Mouse (Mus musculus): ENCODE measurements around the gene Abcb8. TPM values are rescaled to one million over a fixed set of nuclear protein-coding genes. Genes with fewer than 3 reads are reported as not detected.
A peak's percentile ranks its signal among the peaks of the same experiment; 100 is the strongest.

The Abcb8 gene
- polyA plus RNA-seq, 2 experiments, result 16.9 to 18.0 TPM

DNA sequence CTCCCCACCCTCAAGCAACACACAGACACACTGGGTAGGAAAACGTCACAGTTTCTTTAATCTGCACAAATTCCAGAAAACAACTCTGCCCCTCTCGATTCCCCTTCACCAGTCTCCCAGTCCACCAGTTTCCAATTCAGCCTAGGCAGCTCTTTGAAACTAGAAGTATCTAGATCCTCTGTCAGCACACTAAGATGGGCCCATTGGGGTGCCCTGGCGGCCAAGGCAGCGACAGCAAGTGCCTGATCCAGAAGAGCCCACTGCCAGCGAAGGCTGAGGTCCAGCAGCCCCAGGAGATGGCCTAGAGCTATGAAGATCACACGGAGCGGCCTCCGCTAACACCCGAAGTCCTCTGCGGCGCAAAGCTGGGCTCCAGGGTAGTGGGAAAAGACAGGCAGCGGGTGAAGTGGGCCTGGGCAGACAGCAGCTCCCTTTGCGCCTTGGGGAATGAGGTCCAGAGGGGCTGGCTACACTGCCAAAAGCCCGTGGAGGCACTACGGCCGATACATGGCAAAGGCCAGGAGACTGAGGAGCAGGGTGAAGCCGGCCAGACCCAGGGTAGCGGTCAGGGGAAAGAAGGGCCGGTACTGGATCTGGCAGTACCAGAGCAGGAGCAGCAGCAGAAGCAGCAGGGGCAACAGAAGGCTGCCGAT is 52.1 kb downstream of the Abcb8 start:
- DNase-seq (ENCODE audit: low read depth in 3 of 3, low spot score in 3 of 3), result no peak
- 58% methylated on average over 20 of the region's 20 CpGs for WGBS (ENCODE audit: insufficient replicate concordance)
- no peak for TF ChIP-seq EP300 (IDR thresholded peaks at IDR 0.05; ENCODE audit: low read depth)
- 0 out of 2 replicates have a peak, but pooled peaks have one; percentile 35 for TF ChIP-seq CTCF (IDR thresholded peaks at IDR 0.05; ENCODE audit: low read depth)
- Histone ChIP-seq H3K4me2 (ENCODE audit: low read depth) (peak overlapping the region; percentile 98), H3K27me3 (ENCODE audit: control insufficient read depth, insufficient read depth, low read length) (no peaks in the 10 kb centered on the region), H3K9ac (replicated peaks) (peak overlapping the region; percentile 96), H3K36me3 (replicated peaks; ENCODE audit: control insufficient read depth, insufficient read depth, low read depth) (peaks cover 6% of the 10 kb centered on the region), H3K27ac (peak overlapping the region; percentile 69), H3K4me1 (replicated peaks; ENCODE audit: control insufficient read depth in 2 of 2, insufficient read depth in 2 of 2, low read length in 1 of 2) (peaks cover 15 to 16% of the 10 kb centered on the region in 2 experiments), H3K9me3 (ENCODE audit: control insufficient read depth, low read length) (no peaks in the 10 kb centered on the region), H3K4me3 (ENCODE audit: insufficient read depth in 1 of 2, low read depth in 2 of 2, low read length in 2 of 2) (peak overlapping the region; percentile 79 to 91)
- no peak for ATAC-seq (ENCODE audit: insufficient read depth)

DNA sequence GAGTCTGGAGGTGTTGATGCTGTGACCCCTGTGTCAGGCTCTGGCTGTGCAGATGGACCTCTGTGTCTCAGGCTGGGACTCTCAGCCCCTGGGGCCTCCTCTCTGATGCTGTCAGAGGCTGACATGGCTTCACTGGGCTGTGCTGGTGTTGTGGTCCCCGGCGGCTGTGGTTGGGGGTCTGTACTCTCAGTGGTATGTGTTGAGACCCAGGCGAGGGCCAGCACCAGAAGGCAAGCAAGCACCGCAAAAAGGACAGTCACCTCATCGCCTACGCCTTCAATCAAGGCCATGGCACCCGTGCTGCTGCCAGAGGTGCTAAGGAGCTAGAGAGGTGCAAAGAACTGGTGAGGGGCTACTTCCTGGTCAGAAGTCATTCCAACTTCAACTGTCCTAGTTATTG is 53.2 kb downstream of the Abcb8 start:
- no peaks in the 10 kb centered on the region for H3K27me3 ChIP-seq (ENCODE audit: control insufficient read depth, insufficient read depth, low read length)
- no peak overlapping the region for H3K4me3 ChIP-seq (ENCODE audit: insufficient read depth in 1 of 2, low read depth in 2 of 2, low read length in 2 of 2)
- ATAC-seq (ENCODE audit: insufficient read depth), result no peak
- no peaks in the 10 kb centered on the region; the same call in 1 of the 2 replicates for H3K36me3 ChIP-seq (replicated peaks; ENCODE audit: control insufficient read depth, insufficient read depth, low read depth)
- 90% methylated on average over 7 of the region's 7 CpGs for WGBS (ENCODE audit: insufficient replicate concordance)
- peak overlapping the region; percentile 79; the same call in 1 of the 2 replicates for H3K4me2 ChIP-seq (ENCODE audit: low read depth)
- no peak for DNase-seq (ENCODE audit: low read depth in 3 of 3, low spot score in 3 of 3)
- no peak overlapping the region for H3K27ac ChIP-seq
- peaks cover 24% of the 10 kb centered on the region in 2 experiments for H3K4me1 ChIP-seq (replicated peaks; ENCODE audit: control insufficient read depth in 2 of 2, insufficient read depth in 2 of 2, low read length in 1 of 2)
- TF ChIP-seq CTCF (IDR thresholded peaks at IDR 0.05; ENCODE audit: low read depth) (no peak), EP300 (IDR thresholded peaks at IDR 0.05; ENCODE audit: low read depth) (no peak)
- no peak overlapping the region for H3K9ac ChIP-seq (replicated peaks)
- H3K9me3 ChIP-seq (ENCODE audit: control insufficient read depth, low read length), result no peaks in the 10 kb centered on the region

DNA sequence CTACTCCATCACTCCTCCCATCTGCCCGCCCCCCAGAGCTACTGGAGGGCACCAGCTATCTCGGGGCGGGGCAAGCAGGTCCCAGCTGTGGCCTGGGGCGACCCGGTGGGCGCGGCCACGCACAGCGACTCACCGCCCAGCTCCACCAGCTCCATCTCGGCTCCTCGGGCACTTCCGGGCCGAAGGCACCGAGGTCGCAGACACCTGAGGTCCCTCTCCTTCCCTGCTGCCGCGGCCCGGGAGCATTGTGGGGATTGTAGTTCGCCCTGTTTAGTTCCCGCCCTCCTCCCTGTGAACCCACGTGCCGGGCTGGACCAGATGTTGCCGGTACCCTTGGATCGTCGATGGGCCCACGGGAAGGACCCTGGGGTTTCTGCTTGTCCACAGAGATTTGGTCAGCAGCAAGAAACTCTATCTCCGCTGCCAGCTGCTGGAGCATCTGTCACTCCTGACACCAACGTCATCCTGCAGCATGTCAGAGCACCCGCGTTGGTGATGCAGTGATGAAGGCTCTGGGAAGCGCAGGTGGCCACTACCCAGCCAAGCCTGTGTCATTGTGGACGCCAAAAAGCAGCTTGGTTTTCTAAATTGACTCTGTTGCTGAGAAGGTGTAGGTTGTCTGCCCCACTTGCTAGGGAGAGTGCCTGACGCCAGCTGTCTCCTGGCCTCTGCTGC is 54.3 kb downstream of the Abcb8 start, which contains the start of gene Tmub1:
Gene Tmub1, minus strand, starts transcription at position 231 of the 675 bp plus-strand sequence.
- 3% methylated on average over 34 of the region's 34 CpGs for WGBS (ENCODE audit: insufficient replicate concordance)
- TF ChIP-seq CTCF (IDR thresholded peaks at IDR 0.05; ENCODE audit: low read depth) (no peak), EP300 (IDR thresholded peaks at IDR 0.05; ENCODE audit: low read depth) (no peak)
- ATAC-seq (ENCODE audit: insufficient read depth), result peak; percentile 61
- H3K4me2 ChIP-seq (ENCODE audit: low read depth), result peak within 1 kb of the TSS; percentile 79
- H3K27me3 ChIP-seq (ENCODE audit: control insufficient read depth, insufficient read depth, low read length), result no peaks in the 10 kb centered on the region
- peak; percentile 67 to 73 (median 68) for DNase-seq (ENCODE audit: low read depth in 3 of 3, low spot score in 3 of 3)
- peak within 1 kb of the TSS; percentile 5; the same call in 1 of the 2 replicates for H3K27ac ChIP-seq
- H3K36me3 ChIP-seq (replicated peaks; ENCODE audit: control insufficient read depth, insufficient read depth, low read depth), result no peaks in the 10 kb centered on the region
- peaks cover 24 to 25% of the 10 kb centered on the region in 2 experiments for H3K4me1 ChIP-seq (replicated peaks; ENCODE audit: control insufficient read depth in 2 of 2, insufficient read depth in 2 of 2, low read length in 1 of 2)
- H3K4me3 ChIP-seq (ENCODE audit: insufficient read depth in 1 of 2, low read depth in 2 of 2, low read length in 2 of 2), result peak within 1 kb of the TSS; percentile 57 to 62
- H3K9me3 ChIP-seq (ENCODE audit: control insufficient read depth, low read length), result no peaks in the 10 kb centered on the region
- peak within 1 kb of the TSS; percentile 54 for H3K9ac ChIP-seq (replicated peaks)

DNA sequence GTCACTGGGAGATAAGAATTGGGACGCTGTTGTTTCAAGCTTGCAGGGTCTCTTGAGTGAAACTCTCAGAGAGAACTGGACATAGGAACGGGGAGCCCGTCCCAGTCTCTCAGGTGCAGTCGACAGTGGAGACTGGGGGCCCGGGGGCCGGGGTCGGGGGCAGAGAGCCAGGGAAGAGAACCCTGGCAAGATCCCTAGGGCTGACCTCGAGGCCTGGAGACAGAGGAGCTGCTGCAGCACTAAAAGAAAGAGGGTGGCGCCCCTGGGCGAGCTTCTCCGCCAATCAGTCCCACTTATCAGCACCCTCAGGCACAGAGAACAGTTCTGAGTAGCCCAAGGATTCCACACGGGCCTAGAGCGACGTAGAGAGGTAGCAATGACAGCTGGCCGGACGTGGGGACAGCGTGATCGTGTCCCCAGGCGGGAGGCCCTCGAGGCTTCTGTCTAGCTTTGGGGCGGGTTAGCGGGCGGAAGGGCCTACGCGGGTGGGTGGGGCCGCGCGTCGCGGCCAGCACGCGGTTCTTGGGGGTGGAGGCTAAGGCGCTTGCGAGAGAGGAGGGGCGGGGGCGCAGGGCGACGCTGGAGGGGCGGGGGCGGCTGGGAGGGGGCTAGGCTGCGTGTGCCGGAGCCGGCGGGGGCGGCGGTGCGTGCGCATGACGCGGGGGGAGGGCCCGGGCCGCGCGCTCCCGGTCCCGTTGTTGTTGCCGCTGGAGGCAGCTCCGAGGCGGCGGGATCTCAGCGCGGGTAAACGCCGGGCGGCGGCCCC is 58.0 kb downstream of the Abcb8 start:
- TF ChIP-seq CTCF (IDR thresholded peaks at IDR 0.05; ENCODE audit: low read depth) (no peak), EP300 (IDR thresholded peaks at IDR 0.05; ENCODE audit: low read depth) (no peak)
- Histone ChIP-seq H3K9me3 (ENCODE audit: control insufficient read depth, low read length) (no peaks in the 10 kb centered on the region), H3K27me3 (ENCODE audit: control insufficient read depth, insufficient read depth, low read length) (no peaks in the 10 kb centered on the region), H3K4me1 (replicated peaks; ENCODE audit: control insufficient read depth in 2 of 2, insufficient read depth in 2 of 2, low read length in 1 of 2) (peaks cover 28% of the 10 kb centered on the region in 2 experiments), H3K4me3 (ENCODE audit: insufficient read depth in 1 of 2, low read depth in 2 of 2, low read length in 2 of 2) (peak overlapping the region; percentile 90 to 94), H3K36me3 (replicated peaks; ENCODE audit: control insufficient read depth, insufficient read depth, low read depth) (no peaks in the 10 kb centered on the region), H3K9ac (replicated peaks) (peak overlapping the region; percentile 89), H3K27ac (peak overlapping the region; percentile 81), H3K4me2 (ENCODE audit: low read depth) (peak overlapping the region; percentile 100)
- DNase-seq (ENCODE audit: low read depth in 3 of 3, low spot score in 3 of 3), result peak; percentile 71 to 73 (median 71)
- WGBS (ENCODE audit: insufficient replicate concordance), result 1% methylated on average over 51 of the region's 66 CpGs
- ATAC-seq (ENCODE audit: insufficient read depth), result peak; percentile 78

Data from liver, embryonic 14.5 days (tissue).